Mouse (Mus musculus) cerebellum, postnatal 14 days (tissue): Measurements from ENCODE around the gene Lactb.
A peak's percentile ranks its signal among the peaks of the same experiment; 100 is the strongest.
"Not testable (repeated sequence)": the region's sequence is repeated elsewhere in the genome, so short reads cannot be mapped to it uniquely, and the experiment has no call there.

Source experiments
- DNase-seq, 2 experiments: peaks; one replicate each; pipeline ENCODE4 v3.0.0; 2021; ENCODE audit warnings: mixed read lengths in 2 of 2

The Lactb gene

GRCm38 (mm10) chr9:66919382-66919971 lies 55.8 kb downstream of the Lactb start, which contains the start of gene Rab8b:
Rab8b (minus strand) TSS chr9:66919687.
- DNase-seq = peak; percentile 98 to 99

GRCm38 (mm10) chr9:66918672-66919330 lies 56.5 kb downstream of the Lactb start:
- no peak for DNase-seq

DNA sequence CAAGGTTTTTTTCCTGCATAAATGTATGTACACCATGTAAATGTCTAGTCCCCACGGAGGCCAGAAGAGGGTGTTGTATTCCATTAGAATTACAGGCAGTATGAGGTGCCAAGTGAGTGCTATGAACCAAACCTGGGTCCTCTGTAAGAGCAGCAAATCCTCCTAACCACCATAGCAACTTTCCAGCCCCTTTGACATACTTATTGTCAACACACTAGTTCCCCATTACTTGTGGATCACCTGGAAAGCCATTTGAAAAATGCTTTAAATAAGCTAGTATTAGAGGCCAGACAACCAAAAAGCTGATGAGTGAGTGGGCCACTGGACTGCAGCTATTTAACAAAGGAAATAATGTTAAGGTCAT lies 57.4 kb downstream of the Lactb start:
- DNase-seq = no peak

DNA sequence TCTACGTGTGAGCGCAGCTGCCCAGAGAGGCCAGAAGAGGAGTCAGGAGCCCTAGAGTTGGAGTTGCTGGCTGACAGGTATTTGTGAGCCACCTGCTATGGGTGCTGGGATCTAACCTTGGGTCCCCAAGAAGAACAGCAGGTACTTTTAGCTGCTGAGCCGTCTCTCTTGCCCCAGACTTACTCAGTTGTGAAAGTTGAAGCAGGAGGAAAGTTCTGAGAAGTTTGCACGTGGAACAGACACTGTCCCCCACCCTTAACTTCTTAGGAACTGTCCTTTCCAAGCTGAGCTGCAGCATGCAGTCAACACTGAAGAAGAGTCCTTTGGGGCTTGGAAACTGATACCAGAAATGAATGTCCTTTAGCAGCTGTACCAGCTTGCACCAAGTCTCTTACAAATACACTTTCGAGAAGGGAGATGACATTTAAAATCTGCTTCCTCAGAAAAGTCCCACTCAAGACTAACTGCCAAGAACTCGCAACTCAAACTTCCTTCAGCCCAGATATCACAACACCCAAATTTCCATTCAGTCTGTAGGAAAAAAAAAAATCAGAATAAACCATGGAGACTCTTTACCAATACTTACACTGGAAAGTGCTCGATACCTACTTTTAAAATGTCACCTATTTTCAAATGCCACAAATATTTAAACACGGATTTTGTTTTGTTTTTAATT lies 57.9 kb downstream of the Lactb start:
- DNase-seq = no peak

GRCm38 (mm10) chr9:66915869-66916785 lies 59.2 kb downstream of the Lactb start:
- DNase-seq = no peak

- no peak for DNase-seq
Observed at GRCm38 (mm10) chr9:66915401-66915800, 59.9 kb downstream of the Lactb start.

- DNase-seq = no peak
Observed at GRCm38 (mm10) chr9:66914540-66914939, 60.7 kb downstream of the Lactb start.

DNA sequence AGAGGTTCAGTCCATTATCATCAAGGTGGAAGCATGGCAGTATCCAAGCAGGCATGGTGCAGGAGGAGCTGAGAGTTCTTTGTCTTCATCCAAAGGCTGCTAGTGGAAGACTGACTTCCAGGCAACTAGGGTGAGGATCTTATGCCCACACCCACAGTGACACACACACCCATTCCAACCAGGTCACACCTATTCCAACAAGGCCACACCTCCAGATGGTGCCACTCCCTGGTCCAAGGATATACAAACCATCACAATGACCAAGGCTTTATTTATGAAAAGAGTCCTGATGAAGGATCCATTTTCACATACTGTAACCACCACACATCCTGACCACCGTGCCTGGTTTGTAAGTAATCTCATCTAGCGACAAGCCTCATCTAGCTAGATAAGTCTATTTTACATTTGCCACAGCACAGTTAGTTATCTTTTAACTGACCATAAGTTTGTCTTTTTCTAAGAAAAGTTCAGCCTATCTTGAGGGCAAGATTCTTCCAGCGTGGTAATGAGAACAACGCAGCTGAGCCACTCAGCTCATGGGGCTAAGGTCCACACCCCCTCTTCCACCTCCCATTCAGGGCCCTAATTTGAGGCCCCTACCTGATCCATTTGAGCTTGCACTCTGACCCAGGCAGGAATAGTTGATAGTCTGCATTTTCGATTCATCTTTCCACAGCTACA lies 61.9 kb downstream of the Lactb start:
- DNase-seq = not testable (repeated sequence)

- DNase-seq = no peak
Observed at GRCm38 (mm10) chr9:66912304-66912703, 63.0 kb downstream of the Lactb start.

DNA sequence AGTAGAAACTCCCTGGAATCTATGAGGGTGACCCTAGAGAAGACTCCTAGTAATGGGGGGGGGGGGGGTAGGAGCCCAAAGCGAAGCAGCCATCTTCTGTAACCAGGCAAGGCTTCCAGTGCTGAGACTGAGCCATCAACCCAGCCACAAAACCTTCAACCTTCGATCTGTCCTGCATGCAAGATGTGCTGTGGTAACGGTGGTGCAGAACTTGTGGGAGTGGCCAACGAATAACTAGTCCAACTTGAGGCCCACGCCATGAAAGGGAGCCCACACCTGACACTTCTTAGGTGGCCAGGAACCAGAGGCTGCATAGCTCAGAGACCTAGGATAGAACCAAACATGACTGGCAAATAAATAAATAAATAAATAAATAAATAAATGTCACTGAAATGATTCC lies 64.6 kb downstream of the Lactb start:
- no peak for DNase-seq

- no peak for DNase-seq
Observed at GRCm38 (mm10) chr9:66909922-66910321, 65.4 kb downstream of the Lactb start.

- no peak for DNase-seq
Observed at GRCm38 (mm10) chr9:66907746-66908397, 67.4 kb downstream of the Lactb start.

- DNase-seq = no peak
Observed at GRCm38 (mm10) chr9:66907126-66907525, 68.2 kb downstream of the Lactb start.

DNA sequence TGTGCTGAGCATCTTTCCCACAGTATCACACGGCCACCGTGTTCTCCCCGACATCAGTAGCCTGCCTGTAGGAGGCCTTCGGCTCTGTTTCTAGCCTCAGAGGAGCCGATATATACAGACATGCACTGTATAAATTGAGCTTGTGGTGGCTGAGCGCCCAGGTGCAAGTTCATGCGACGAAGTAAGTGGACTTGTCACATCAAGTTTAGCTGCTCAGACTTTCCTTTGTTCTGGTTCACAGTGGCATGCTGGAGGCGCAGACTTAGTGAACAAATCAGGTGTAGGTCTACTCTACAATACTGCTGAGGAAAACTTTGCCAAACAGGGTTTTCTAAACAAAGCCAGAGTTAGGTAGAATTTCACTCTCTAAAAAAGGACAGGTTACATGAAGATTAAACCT lies 69.3 kb downstream of the Lactb start:
- no peak for DNase-seq
